Mouse (Mus musculus) intestine, embryonic 16.5 days (tissue): ENCODE results near the gene Gm3409. TPM values are rescaled to one million over a fixed set of nuclear protein-coding genes. Genes with fewer than 3 reads are reported as not detected.
"Not testable (repeated sequence)": the region's sequence is repeated elsewhere in the genome, so short reads cannot be mapped to it uniquely, and the experiment has no call there.

Experiments
- ATAC-seq: fragments of 200-750 bp; cut with Nextera tagmentation; 2 replicates; pipeline ENCODE4 v1.8.0; 2017; ENCODE audit warnings: moderate TSS enrichment, moderate library complexity
- H3K27ac ChIP-seq: fragments of 300-500 bp; sonication (generic); 2 replicates; pipeline ENCODE4 v1.5.1; 2014; ENCODE audit warnings: mild to moderate bottlenecking, low read length
- H3K27me3 ChIP-seq: fragments of 300-500 bp; sonication (generic); replicated peaks from 2 replicates; pipeline ENCODE4 v1.6.1; 2014; ENCODE audit warnings: low read length, control low read depth, mixed read lengths; ENCODE audit not compliant: control insufficient read depth, insufficient read depth
- H3K36me3 ChIP-seq: fragments of 300-500 bp; sonication (generic); 2 replicates; pipeline ENCODE4 v1.6.1; 2014; ENCODE audit warnings: low read length, control low read depth; ENCODE audit not compliant: control insufficient read depth, insufficient read depth
- H3K4me1 ChIP-seq: fragments of 300-500 bp; sonication (generic); 2 replicates; pipeline ENCODE4 v1.6.1; 2014; ENCODE audit warnings: low read length, control low read depth, mixed read lengths; ENCODE audit not compliant: control insufficient read depth, insufficient read depth
- H3K4me2 ChIP-seq: fragments of 300-500 bp; sonication (generic); 2 replicates; pipeline ENCODE4 v1.6.1; 2014; ENCODE audit warnings: low read depth, low read length, control low read depth
- H3K4me3 ChIP-seq: fragments of 300-500 bp; sonication (generic); 2 replicates; pipeline ENCODE4 v1.5.1; 2014; ENCODE audit warnings: mild to moderate bottlenecking, low read length
- H3K9ac ChIP-seq: fragments of 300-500 bp; sonication (generic); 2 replicates; pipeline ENCODE4 v1.6.1; 2014; ENCODE audit warnings: low read depth, low read length
- H3K9me3 ChIP-seq: fragments of 300-500 bp; sonication (generic); 2 replicates; pipeline ENCODE4 v1.6.1; 2016; ENCODE audit warnings: low read length, control low read depth; ENCODE audit not compliant: control insufficient read depth
- WGBS: fragments of 180-500 bp; shearing (Covaris S2); extraction: QIAGEN DNeasy Blood & Tissue Kit; methylation state at CpG from one replicate; pipeline ENCODE4 v1.1.7; 2014; 5-methylcytosine and 5-hydroxymethylcytosine counted together
- polyA plus RNA-seq: library from polyadenylated mRNA; unstranded; fragments of >200 nt; fragmentation: Nextera tagmentation; extraction: Ambion mirVana; gene quantifications from 2 replicates; pipeline ENCODE4 v1.2.1, GENCODE M21; 2015

Gm3409 gene
- polyA plus RNA-seq, result not detected in 2 replicates

GRCm38 (mm10) chr5:146537347-146537746 lies at the start of gene Gm3409:
TSS of gene Gm3409 (plus strand) at chr5:146537647.
- H3K27ac ChIP-seq, H3K4me3 ChIP-seq, H3K9me3 ChIP-seq, H3K27me3 ChIP-seq, ATAC-seq, H3K9ac ChIP-seq, H3K4me1 ChIP-seq, H3K36me3 ChIP-seq, H3K4me2 ChIP-seq: not testable (repeated sequence)
- WGBS, result 93% methylated on average over 2 of the region's 3 CpGs

GRCm38 (mm10) chr5:146488959-146489358 lies 48.5 kb upstream of the Gm3409 start:
- H3K27me3 ChIP-seq, H3K9ac ChIP-seq, H3K36me3 ChIP-seq, H3K9me3 ChIP-seq, H3K4me2 ChIP-seq, H3K27ac ChIP-seq, ATAC-seq, H3K4me3 ChIP-seq, H3K4me1 ChIP-seq: not testable (repeated sequence)
- WGBS, result 13% methylated on average over 3 of the region's 4 CpGs

GRCm38 (mm10) chr5:146491063-146491462 lies 46.4 kb upstream of the Gm3409 start, which contains the start of gene Gm6370:
TSS of gene Gm6370 (plus strand) at chr5:146491363.
- H3K4me3 ChIP-seq, ATAC-seq, H3K9ac ChIP-seq, H3K36me3 ChIP-seq, H3K27ac ChIP-seq, H3K4me2 ChIP-seq, H3K4me1 ChIP-seq, H3K27me3 ChIP-seq, H3K9me3 ChIP-seq: not testable (repeated sequence)
- no CpG with 5 or more reads among the region's 5 CpGs for WGBS

- H3K4me3 ChIP-seq, H3K9me3 ChIP-seq, H3K36me3 ChIP-seq, H3K27ac ChIP-seq, H3K4me1 ChIP-seq, H3K27me3 ChIP-seq, ATAC-seq, H3K9ac ChIP-seq, H3K4me2 ChIP-seq: not testable (repeated sequence)
- WGBS, result no CpG with 5 or more reads among the region's 5 CpGs
These were observed 35.3 kb upstream of the Gm3409 start, which contains the start of gene 4930449I24Rik for GRCm38 (mm10) chr5:146502099-146502498. TSS of gene 4930449I24Rik (plus strand) at chr5:146502399.

- not testable (repeated sequence) for H3K4me2 ChIP-seq, H3K4me1 ChIP-seq, H3K4me3 ChIP-seq, ATAC-seq, H3K9me3 ChIP-seq, H3K9ac ChIP-seq, H3K27ac ChIP-seq, H3K27me3 ChIP-seq, H3K36me3 ChIP-seq
- no CpG with 5 or more reads among the region's 5 CpGs for WGBS
These were observed 23.6 kb upstream of the Gm3409 start, which contains the start of gene Gm3402 for GRCm38 (mm10) chr5:146513823-146514222. TSS of gene Gm3402 (plus strand) at chr5:146514123.

- H3K4me3 ChIP-seq, H3K36me3 ChIP-seq, ATAC-seq, H3K9ac ChIP-seq, H3K27me3 ChIP-seq, H3K9me3 ChIP-seq, H3K4me1 ChIP-seq, H3K4me2 ChIP-seq, H3K27ac ChIP-seq: not testable (repeated sequence)
- WGBS, result 92% methylated on average over 2 of the region's 3 CpGs
These were observed 11.9 kb upstream of the Gm3409 start, which contains the start of gene Gm3404 for GRCm38 (mm10) chr5:146525501-146525900. TSS of gene Gm3404 (plus strand) at chr5:146525801.

GRCm38 (mm10) chr5:146555836-146556235 lies 18.4 kb downstream of the Gm3409 start, which contains the start of gene Gm3415:
TSS of gene Gm3415 (plus strand) at chr5:146556136.
- H3K9ac ChIP-seq, ATAC-seq, H3K9me3 ChIP-seq, H3K4me1 ChIP-seq, H3K27me3 ChIP-seq, H3K4me2 ChIP-seq, H3K27ac ChIP-seq, H3K36me3 ChIP-seq, H3K4me3 ChIP-seq: not testable (repeated sequence)
- WGBS, result no CpG with 5 or more reads among the region's 3 CpGs

GRCm38 (mm10) chr5:146564259-146564658 lies 26.8 kb downstream of the Gm3409 start:
- H3K4me2 ChIP-seq, result no peak overlapping the region
- no peaks in the 10 kb centered on the region for H3K36me3 ChIP-seq
- H3K9me3 ChIP-seq, result no peaks in the 10 kb centered on the region
- no peaks in the 10 kb centered on the region for H3K4me1 ChIP-seq
- H3K9ac ChIP-seq, result no peak overlapping the region
- no peak overlapping the region for H3K27ac ChIP-seq
- ATAC-seq, result no peak
- no peak overlapping the region for H3K4me3 ChIP-seq
- WGBS, result 87% methylated on average over 1 of the region's 1 CpGs
- H3K27me3 ChIP-seq, result no peaks in the 10 kb centered on the region

- Histone ChIP-seq H3K4me1 (no peaks in the 10 kb centered on the region), H3K4me2 (no peak overlapping the region), H3K9ac (no peak overlapping the region), H3K36me3 (no peaks in the 10 kb centered on the region), H3K4me3 (no peak overlapping the region), H3K9me3 (no peaks in the 10 kb centered on the region), H3K27me3 (no peaks in the 10 kb centered on the region), H3K27ac (no peak overlapping the region)
- 63% methylated on average over 4 of the region's 4 CpGs for WGBS
- ATAC-seq, result no peak
These were observed 29.6 kb downstream of the Gm3409 start for GRCm38 (mm10) chr5:146567054-146567453.

- not testable (repeated sequence) for H3K9ac ChIP-seq, ATAC-seq, H3K27me3 ChIP-seq, H3K36me3 ChIP-seq, H3K4me1 ChIP-seq, H3K27ac ChIP-seq, H3K9me3 ChIP-seq, H3K4me2 ChIP-seq, H3K4me3 ChIP-seq
- WGBS, result 82% methylated on average over 6 of the region's 6 CpGs
These were observed 32.7 kb downstream of the Gm3409 start for GRCm38 (mm10) chr5:146570179-146570578.
